Comparison of ENCODE assay signal across 8 mouse cellular contexts in genomic region chr7:120982968-120983367, GRCm38 (mm10). TPM values are rescaled to one million over a fixed set of nuclear protein-coding genes. Genes with fewer than 3 reads are reported as not detected.
DNase-seq lines count a peak whose midpoint lies in the region; ATAC-seq and TF ChIP-seq lines count a peak whose summit lies in the region.

No protein-coding gene starts in this region.

- no peak for TF ChIP-seq CTCF in kidney, postnatal 0 days (IDR thresholded peaks at IDR 0.05; ENCODE audit: low read depth)

- 0 out of 2 replicates have a peak, but pooled peaks cover 3% of the 10 kb centered on the region for H3K27me3 ChIP-seq in kidney, postnatal 0 days (ENCODE audit: insufficient read depth, low read length)
- no peaks in the 10 kb centered on the region for H3K27me3 ChIP-seq in intestine, embryonic 16.5 days (replicated peaks; ENCODE audit: control insufficient read depth, insufficient read depth, low read length)
- peaks cover 6% of the 10 kb centered on the region for H3K27me3 ChIP-seq in myocyte (ENCODE audit: control insufficient read depth, insufficient read depth, insufficient read length)

- H3K4me2 ChIP-seq in kidney, postnatal 0 days (ENCODE audit: low read length): peak overlapping the region; percentile 93
- H3K4me2 ChIP-seq in intestine, embryonic 16.5 days (ENCODE audit: low read depth, low read length): peak overlapping the region; percentile 94
- H3K4me2 ChIP-seq in myocyte (ENCODE audit: low read depth): peak overlapping the region; percentile 87

- 0 out of 2 replicates have a peak, but pooled peaks cover 3% of the 10 kb centered on the region for H3K4me1 ChIP-seq in kidney, postnatal 0 days (replicated peaks; ENCODE audit: insufficient read depth, low read length)
- H3K4me1 ChIP-seq in intestine, embryonic 16.5 days (ENCODE audit: control insufficient read depth, insufficient read depth, low read length): peaks cover 15% of the 10 kb centered on the region

- H3K9ac ChIP-seq in kidney, postnatal 0 days (ENCODE audit: low read depth, low read length): peak overlapping the region; percentile 73
- H3K9ac ChIP-seq in intestine, embryonic 16.5 days (ENCODE audit: low read depth, low read length): peak overlapping the region; percentile 78

- H3ac ChIP-seq in myocyte (ENCODE audit: control insufficient read depth, insufficient read length): peak overlapping the region; percentile 45

- no peaks in the 10 kb centered on the region for H3K36me3 ChIP-seq in kidney, postnatal 0 days (ENCODE audit: insufficient read depth, low read length)
- H3K36me3 ChIP-seq in intestine, embryonic 16.5 days (ENCODE audit: control insufficient read depth, insufficient read depth, low read length): no peaks in the 10 kb centered on the region
- H3K36me3 ChIP-seq in myocyte (ENCODE audit: control insufficient read depth, insufficient read depth): no peaks in the 10 kb centered on the region

- peaks cover 26% of the 10 kb centered on the region for H3K79me2 ChIP-seq in myocyte (ENCODE audit: control insufficient read depth, insufficient read depth)

- H3K4me3 ChIP-seq in kidney, postnatal 0 days (replicated peaks; ENCODE audit: low read depth, low read length): peak overlapping the region; percentile 84
- peak overlapping the region; percentile 89 for H3K4me3 ChIP-seq in intestine, embryonic 16.5 days (ENCODE audit: low read length)
- H3K4me3 ChIP-seq in myocyte: peak overlapping the region; percentile 53

- no peaks in the 10 kb centered on the region for H3K9me3 ChIP-seq in kidney, postnatal 0 days (replicated peaks; ENCODE audit: low read length)
- H3K9me3 ChIP-seq in intestine, embryonic 16.5 days (ENCODE audit: control insufficient read depth, low read length): no peaks in the 10 kb centered on the region

- ATAC-seq in kidney, postnatal 0 days (replicated peaks; ENCODE audit: low FRiP score, low read depth): no peak
- ATAC-seq in common myeloid progenitor, adult 5-6 weeks (replicated peaks; ENCODE audit: low read depth, poor library complexity, severe bottlenecking): 0 out of 2 replicates have a peak, but pooled peaks have one; percentile 4
- ATAC-seq in intestine, embryonic 16.5 days: no peak
- ATAC-seq in megakaryocyte progenitor cell, adult 5-6 weeks (replicated peaks; ENCODE audit: poor library complexity): no peak

- no peak for DNase-seq in kidney, postnatal 0 days (ENCODE audit: low spot score)
- DNase-seq in kidney, postnatal 36 days: no peak
- DNase-seq in layer of hippocampus, postnatal 36 days: no peak
- no peak for DNase-seq in frontal cortex, adult 2 months (ENCODE audit: extremely low spot score in 1 of 2, low spot score in 1 of 2)

- 5% methylated on average over 7 of the region's 7 CpGs for WGBS in kidney, postnatal 0 days
- 9% methylated on average over 7 of the region's 7 CpGs for WGBS in intestine, embryonic 16.5 days

- no peak for TF ChIP-seq POLR2A in myocyte (IDR thresholded peaks at IDR 0.05; ENCODE audit: insufficient read length, low read depth)

- peak overlapping the region; percentile 75; the same call in 1 of the 2 replicates for H3K27ac ChIP-seq in kidney, postnatal 0 days
- H3K27ac ChIP-seq in intestine, embryonic 16.5 days (ENCODE audit: low read length): peak overlapping the region; percentile 53; the same call in 1 of the 2 replicates

TF ChIP-seq in myocyte, 11 proteins besides CTCF, POLR2A, EP300 and RAD21:
- TF ChIP-seq CEBPB (IDR thresholded peaks at IDR 0.05; ENCODE audit: insufficient read depth, poor library complexity, severe bottlenecking): no peak
- TF ChIP-seq TCF3 (IDR thresholded peaks at IDR 0.05; ENCODE audit: insufficient read length, low read depth): no peak
- no peak for TF ChIP-seq MAX (IDR thresholded peaks at IDR 0.05; ENCODE audit: low read depth)
- no peak for TF ChIP-seq MYOG (IDR thresholded peaks at IDR 0.05; ENCODE audit: control insufficient read depth in 1 of 3, insufficient read depth in 1 of 3, insufficient read length in 2 of 3, low read depth in 2 of 3)
- no peak for TF ChIP-seq POLR2AphosphoS2 (IDR thresholded peaks at IDR 0.05; ENCODE audit: insufficient read length, low read depth)
- no peak for TF ChIP-seq E2F4 (IDR thresholded peaks at IDR 0.05; ENCODE audit: insufficient read depth)
- no peak for TF ChIP-seq MYOD1 (IDR thresholded peaks at IDR 0.05; ENCODE audit: control insufficient read depth in 1 of 3, insufficient read length in 2 of 3, low read depth in 2 of 3)
- TF ChIP-seq SRF (IDR thresholded peaks at IDR 0.05; ENCODE audit: control insufficient read depth, insufficient read length, low read depth): no peak
- TF ChIP-seq USF1 (IDR thresholded peaks at IDR 0.05; ENCODE audit: low read depth): no peak
- TF ChIP-seq TCF12 (IDR thresholded peaks at IDR 0.05; ENCODE audit: insufficient read depth, poor library complexity, severe bottlenecking): no peak

RNA-seq across cellular contexts. Expression of gene Mfsd13b, which starts 0.7 kb away (rescaled TPM):
- polyA plus RNA-seq in kidney, postnatal 0 days (2015; fragmentation: Nextera tagmentation; extraction: Ambion mirVana): 0.22 and 0.52 TPM in 2 replicates
- not detected in 2 replicates for total RNA-seq in common myeloid progenitor, adult 5-6 weeks (2017)
- 0.38 and 0.99 TPM in 2 replicates for polyA plus RNA-seq in intestine, embryonic 16.5 days (2015; fragmentation: Nextera tagmentation; extraction: Ambion mirVana)
- 0.04 TPM for polyA plus RNA-seq in myocyte (2012; fragmentation: generic; extraction: Trizol)
- 1 to 10 TPM; 1.8 to 2.0 TPM for total RNA-seq in layer of hippocampus, postnatal 36 days (2021)
- total RNA-seq in megakaryocyte progenitor cell, adult 5-6 weeks (2015): not detected in 2 replicates
- 0.20 TPM in 1 of 2 replicates, not detected in the other for total RNA-seq in megakaryocyte progenitor cell, adult 5-6 weeks (2017)
- polyA plus RNA-seq in frontal cortex, adult 2 months (2012; rRNA removed): 0.44 and 0.52 TPM in 2 replicates

RNA-seq across cellular contexts. Expression of gene Cdr2, which starts 0.9 kb away (rescaled TPM):
- polyA plus RNA-seq in kidney, postnatal 0 days (2015; fragmentation: Nextera tagmentation; extraction: Ambion mirVana): 9.7 and 10.1 TPM in 2 replicates
- 10.5 and 13.4 TPM in 2 replicates for total RNA-seq in common myeloid progenitor, adult 5-6 weeks (2017)
- polyA plus RNA-seq in intestine, embryonic 16.5 days (2015; fragmentation: Nextera tagmentation; extraction: Ambion mirVana): 15.7 and 19.8 TPM in 2 replicates
- 9.6 TPM for polyA plus RNA-seq in myocyte (2012; fragmentation: generic; extraction: Trizol)
- 1 to 10 TPM; 4.6 to 5.6 TPM for total RNA-seq in layer of hippocampus, postnatal 36 days (2021)
- 2.9 and 4.3 TPM in 2 replicates for total RNA-seq in megakaryocyte progenitor cell, adult 5-6 weeks (2015)
- total RNA-seq in megakaryocyte progenitor cell, adult 5-6 weeks (2017): 4.7 and 7.1 TPM in 2 replicates
- 10.9 and 13.6 TPM in 2 replicates for polyA plus RNA-seq in frontal cortex, adult 2 months (2012; rRNA removed)

RNA-seq across cellular contexts. Expression of gene Mettl9, which starts 51.3 kb away (rescaled TPM):
- polyA plus RNA-seq in kidney, postnatal 0 days (2015; fragmentation: Nextera tagmentation; extraction: Ambion mirVana): 174 and 177 TPM in 2 replicates
- total RNA-seq in common myeloid progenitor, adult 5-6 weeks (2017): 78.2 and 95.5 TPM in 2 replicates
- polyA plus RNA-seq in intestine, embryonic 16.5 days (2015; fragmentation: Nextera tagmentation; extraction: Ambion mirVana): 121 and 123 TPM in 2 replicates
- polyA plus RNA-seq in myocyte (2012; fragmentation: generic; extraction: Trizol): 23.5 TPM
- total RNA-seq in layer of hippocampus, postnatal 36 days (2021): 10 to 100 TPM; 79.8 to 85.9 TPM
- 96.6 and 111 TPM in 2 replicates for total RNA-seq in megakaryocyte progenitor cell, adult 5-6 weeks (2015)
- 86.0 and 86.6 TPM in 2 replicates for total RNA-seq in megakaryocyte progenitor cell, adult 5-6 weeks (2017)
- 58.0 and 60.3 TPM in 2 replicates for polyA plus RNA-seq in frontal cortex, adult 2 months (2012; rRNA removed)
